Mouse (Mus musculus): Measurements from ENCODE around the gene Socs3. TPM values are rescaled to one million over a fixed set of nuclear protein-coding genes. Genes with fewer than 3 reads are reported as not detected.

The Socs3 gene
- polyA plus RNA-seq, 1 experiment from 2014 or later: 7.2 TPM

- H3K4me1 ChIP-seq (ENCODE audit: control insufficient read depth, insufficient read depth, low read length): peaks cover 49% of the 10 kb centered on the region
- ATAC-seq: peak; percentile 43; the same call in 1 of the 2 replicates
- H3K4me2 ChIP-seq (ENCODE audit: low read length): peak overlapping the region; percentile 81
- peak overlapping the region; percentile 41 for H3K4me3 ChIP-seq (ENCODE audit: low read depth, low read length)
- H3K9ac ChIP-seq (ENCODE audit: low read depth, low read length): peak overlapping the region; percentile 57
- H3K9me3 ChIP-seq (replicated peaks; ENCODE audit: control insufficient read depth, low read length, poor library complexity, severe bottlenecking): no peaks in the 10 kb centered on the region
- no peaks in the 10 kb centered on the region for H3K36me3 ChIP-seq (ENCODE audit: control insufficient read depth, insufficient read depth, low read length)
- WGBS: 5% methylated on average over 9 of the region's 9 CpGs
- H3K27me3 ChIP-seq (ENCODE audit: control insufficient read depth, insufficient read depth, low read depth, low read length): peaks cover 6% of the 10 kb centered on the region
- no peak overlapping the region for H3K27ac ChIP-seq (ENCODE audit: low read length)
Observed at GRCm38 (mm10) chr11:117963872-117964271, 6.0 kb downstream of the Socs3 start.

DNA sequence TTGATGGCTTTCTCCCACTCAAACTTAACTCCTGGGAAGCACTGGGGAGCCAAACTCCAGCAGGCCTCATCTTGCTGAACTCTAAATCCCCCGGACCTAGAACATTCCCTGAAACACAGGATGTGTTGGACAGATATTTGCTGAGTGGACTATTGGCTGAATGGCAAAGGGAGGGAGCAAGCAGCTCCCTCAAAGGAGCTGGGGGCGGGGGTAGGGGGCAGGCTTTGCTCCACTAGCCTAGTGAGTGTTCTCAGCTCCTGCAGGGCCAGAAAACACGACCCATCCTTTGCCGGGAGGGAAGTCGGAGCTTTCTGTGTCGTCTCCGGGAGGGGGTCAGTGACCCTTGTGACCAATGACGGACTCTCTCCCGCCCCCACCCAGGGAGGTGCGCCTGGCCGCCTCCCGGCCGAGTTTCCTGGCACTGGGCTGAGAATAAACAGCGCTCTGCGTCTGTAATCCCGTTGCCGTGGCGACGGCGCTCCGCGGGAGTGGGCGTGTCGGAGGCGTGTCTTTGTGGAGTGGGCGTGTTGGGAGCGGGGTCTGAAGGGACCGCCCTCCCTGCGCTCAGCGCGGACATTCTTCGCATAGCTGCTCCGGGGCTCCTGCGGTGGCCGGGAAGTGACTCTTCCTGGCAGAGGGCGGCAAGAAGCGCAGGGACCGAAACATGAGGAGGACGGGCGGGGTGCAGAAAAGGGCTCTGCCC lies 6.6 kb downstream of the Socs3 start:
- Histone ChIP-seq H3K4me3 (ENCODE audit: low read depth, low read length) (peak overlapping the region; percentile 41), H3K4me1 (ENCODE audit: control insufficient read depth, insufficient read depth, low read length) (peaks cover 44% of the 10 kb centered on the region), H3K9ac (ENCODE audit: low read depth, low read length) (peak overlapping the region; percentile 57), H3K9me3 (replicated peaks; ENCODE audit: control insufficient read depth, low read length, poor library complexity, severe bottlenecking) (no peaks in the 10 kb centered on the region), H3K27me3 (ENCODE audit: control insufficient read depth, insufficient read depth, low read depth, low read length) (peaks cover 6% of the 10 kb centered on the region), H3K4me2 (ENCODE audit: low read length) (peak overlapping the region; percentile 81), H3K36me3 (ENCODE audit: control insufficient read depth, insufficient read depth, low read length) (no peaks in the 10 kb centered on the region), H3K27ac (ENCODE audit: low read length) (peak overlapping the region; percentile 64)
- peak; percentile 90 for ATAC-seq
- under 1% methylated on average over 40 of the region's 40 CpGs for WGBS

DNA sequence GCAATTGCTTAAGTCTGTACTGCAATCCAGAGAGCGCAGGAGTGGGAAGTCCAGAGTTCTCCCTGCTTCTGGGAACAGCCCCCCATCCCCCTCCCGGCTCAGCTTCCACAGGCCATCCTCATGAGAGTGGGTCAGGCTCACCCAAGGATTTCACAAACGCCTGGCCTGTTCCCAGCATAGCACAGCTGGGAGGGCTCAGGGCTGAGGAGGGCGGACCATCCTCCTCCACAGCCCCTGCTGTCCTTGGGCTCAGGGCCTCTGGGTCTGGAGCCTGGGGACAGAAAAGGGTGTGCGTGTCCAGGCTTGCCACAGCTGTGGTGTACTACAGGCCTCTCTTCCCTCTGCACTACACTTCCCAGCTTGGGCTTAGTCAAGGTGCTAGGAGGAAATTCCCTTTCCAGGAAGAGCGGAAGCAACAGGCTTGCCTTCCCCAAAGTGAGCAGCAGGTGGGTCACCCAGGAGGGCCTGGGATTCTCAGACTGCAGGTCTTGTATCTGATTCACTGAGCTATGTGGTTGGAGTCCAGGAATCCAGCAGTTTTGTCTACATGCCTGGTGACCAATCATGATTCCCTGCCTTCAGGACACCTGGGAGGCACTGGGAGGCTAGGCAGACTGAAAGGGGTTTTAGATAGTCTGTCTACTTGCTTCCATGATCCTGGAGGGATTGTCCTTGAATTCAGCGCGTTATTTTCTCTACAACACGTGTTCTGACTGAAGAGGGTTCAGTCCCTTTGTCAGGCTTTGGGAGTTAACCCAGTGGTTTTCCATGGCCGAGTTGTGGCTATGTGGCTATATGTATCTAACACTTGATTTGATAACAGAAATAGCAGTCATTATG lies 7.4 kb downstream of the Socs3 start:
- Histone ChIP-seq H3K4me1 (ENCODE audit: control insufficient read depth, insufficient read depth, low read length) (peaks cover 37% of the 10 kb centered on the region), H3K36me3 (ENCODE audit: control insufficient read depth, insufficient read depth, low read length) (no peaks in the 10 kb centered on the region), H3K27ac (ENCODE audit: low read length) (peak overlapping the region; percentile 64), H3K4me2 (ENCODE audit: low read length) (no peak overlapping the region), H3K27me3 (ENCODE audit: control insufficient read depth, insufficient read depth, low read depth, low read length) (peaks cover 6% of the 10 kb centered on the region), H3K9me3 (replicated peaks; ENCODE audit: control insufficient read depth, low read length, poor library complexity, severe bottlenecking) (no peaks in the 10 kb centered on the region), H3K9ac (ENCODE audit: low read depth, low read length) (no peak overlapping the region; the same call in 1 of the 2 replicates), H3K4me3 (ENCODE audit: low read depth, low read length) (no peak overlapping the region)
- 33% methylated on average over 10 of the region's 10 CpGs for WGBS
- ATAC-seq: no peak

DNA sequence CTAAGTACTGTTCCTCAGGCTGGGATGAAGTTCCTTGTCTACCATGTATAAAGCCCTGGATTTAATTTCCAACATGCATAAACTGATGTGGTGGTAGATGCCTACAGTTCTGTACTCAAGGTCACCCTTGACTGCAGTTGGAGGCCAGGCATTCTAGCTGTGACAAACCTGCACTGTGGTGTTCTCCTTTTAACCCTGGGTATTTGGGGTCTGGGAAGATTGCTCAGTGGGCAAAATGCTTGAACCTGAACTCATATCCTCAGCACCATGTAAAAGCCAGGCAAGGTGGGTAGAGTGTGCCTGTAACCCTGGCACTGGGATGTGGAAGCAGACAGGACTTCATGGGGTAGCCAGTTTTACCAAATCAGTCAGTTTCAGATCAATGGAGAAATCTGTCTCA lies 9.2 kb downstream of the Socs3 start:
- no peaks in the 10 kb centered on the region for H3K27me3 ChIP-seq (ENCODE audit: control insufficient read depth, insufficient read depth, low read depth, low read length)
- no peak overlapping the region for H3K9ac ChIP-seq (ENCODE audit: low read depth, low read length)
- ATAC-seq: no peak
- H3K4me2 ChIP-seq (ENCODE audit: low read length): no peak overlapping the region
- no peak overlapping the region for H3K27ac ChIP-seq (ENCODE audit: low read length)
- peaks cover 22% of the 10 kb centered on the region for H3K4me1 ChIP-seq (ENCODE audit: control insufficient read depth, insufficient read depth, low read length)
- H3K36me3 ChIP-seq (ENCODE audit: control insufficient read depth, insufficient read depth, low read length): no peaks in the 10 kb centered on the region
- no peak overlapping the region for H3K4me3 ChIP-seq (ENCODE audit: low read depth, low read length)
- no peaks in the 10 kb centered on the region for H3K9me3 ChIP-seq (replicated peaks; ENCODE audit: control insufficient read depth, low read length, poor library complexity, severe bottlenecking)

GRCm38 (mm10) chr11:117959741-117960381 lies 10.0 kb downstream of the Socs3 start:
- H3K27ac ChIP-seq (ENCODE audit: low read length): no peak overlapping the region
- 61% methylated on average over 17 of the region's 17 CpGs for WGBS
- no peaks in the 10 kb centered on the region for H3K27me3 ChIP-seq (ENCODE audit: control insufficient read depth, insufficient read depth, low read depth, low read length)
- no peak overlapping the region for H3K9ac ChIP-seq (ENCODE audit: low read depth, low read length)
- H3K4me2 ChIP-seq (ENCODE audit: low read length): no peak overlapping the region
- no peaks in the 10 kb centered on the region for H3K36me3 ChIP-seq (ENCODE audit: control insufficient read depth, insufficient read depth, low read length)
- H3K9me3 ChIP-seq (replicated peaks; ENCODE audit: control insufficient read depth, low read length, poor library complexity, severe bottlenecking): no peaks in the 10 kb centered on the region
- no peak overlapping the region for H3K4me3 ChIP-seq (ENCODE audit: low read depth, low read length)
- ATAC-seq: no peak
- H3K4me1 ChIP-seq (ENCODE audit: control insufficient read depth, insufficient read depth, low read length): peaks cover 20% of the 10 kb centered on the region

DNA sequence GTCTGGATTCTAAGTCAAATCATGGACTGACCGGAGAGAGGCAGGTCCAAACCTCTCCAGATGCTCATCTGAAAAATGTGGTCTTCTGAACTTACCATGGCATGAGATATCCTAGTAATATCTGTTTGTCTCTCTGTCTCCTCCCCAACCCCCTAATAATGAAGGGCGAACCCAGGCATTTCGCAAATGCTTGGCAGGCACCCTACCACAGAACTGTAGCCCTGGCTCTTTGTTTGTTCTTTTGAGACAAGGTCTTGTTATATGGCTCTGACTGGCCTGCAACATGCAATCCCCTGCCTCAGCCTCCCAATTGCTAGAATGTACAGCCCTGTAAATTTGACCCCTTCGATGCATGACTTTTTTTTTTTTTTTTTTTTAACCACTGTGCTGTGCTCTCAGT lies 10.7 kb downstream of the Socs3 start:
- no peaks in the 10 kb centered on the region for H3K36me3 ChIP-seq (ENCODE audit: control insufficient read depth, insufficient read depth, low read length)
- peaks cover 20% of the 10 kb centered on the region for H3K4me1 ChIP-seq (ENCODE audit: control insufficient read depth, insufficient read depth, low read length)
- no peaks in the 10 kb centered on the region for H3K27me3 ChIP-seq (ENCODE audit: control insufficient read depth, insufficient read depth, low read depth, low read length)
- no peak overlapping the region for H3K4me3 ChIP-seq (ENCODE audit: low read depth, low read length)
- no peak overlapping the region for H3K9ac ChIP-seq (ENCODE audit: low read depth, low read length)
- no peaks in the 10 kb centered on the region for H3K9me3 ChIP-seq (replicated peaks; ENCODE audit: control insufficient read depth, low read length, poor library complexity, severe bottlenecking)
- no peak for ATAC-seq
- WGBS: 94% methylated on average over 4 of the region's 4 CpGs
- H3K4me2 ChIP-seq (ENCODE audit: low read length): no peak overlapping the region
- no peak overlapping the region for H3K27ac ChIP-seq (ENCODE audit: low read length)

DNA sequence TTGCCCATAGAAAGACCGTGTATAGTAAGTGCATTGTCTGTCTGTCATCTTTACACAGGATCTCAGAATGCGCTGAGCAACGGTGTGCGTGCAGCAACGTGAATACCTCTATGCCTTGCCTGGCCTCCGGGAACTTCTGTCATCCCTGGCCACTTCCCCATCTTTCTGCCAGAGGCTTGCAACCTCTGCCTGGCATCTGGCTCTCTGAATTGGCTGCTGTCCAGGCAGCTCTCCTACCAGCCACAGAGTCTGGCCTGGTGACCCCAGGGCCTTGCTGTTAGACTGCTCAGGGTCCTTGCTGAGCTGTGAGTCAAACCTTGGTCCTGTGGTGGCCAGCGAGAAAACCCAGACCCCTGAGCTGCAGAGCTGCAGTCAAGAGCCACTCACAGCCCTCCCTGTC lies 11.7 kb downstream of the Socs3 start:
- no peak overlapping the region for H3K27ac ChIP-seq (ENCODE audit: low read length)
- H3K4me2 ChIP-seq (ENCODE audit: low read length): no peak overlapping the region
- H3K36me3 ChIP-seq (ENCODE audit: control insufficient read depth, insufficient read depth, low read length): no peaks in the 10 kb centered on the region
- H3K27me3 ChIP-seq (ENCODE audit: control insufficient read depth, insufficient read depth, low read depth, low read length): no peaks in the 10 kb centered on the region
- no peak overlapping the region for H3K9ac ChIP-seq (ENCODE audit: low read depth, low read length)
- 69% methylated on average over 7 of the region's 7 CpGs for WGBS
- no peak for ATAC-seq
- H3K9me3 ChIP-seq (replicated peaks; ENCODE audit: control insufficient read depth, low read length, poor library complexity, severe bottlenecking): no peaks in the 10 kb centered on the region
- peaks cover 13% of the 10 kb centered on the region for H3K4me1 ChIP-seq (ENCODE audit: control insufficient read depth, insufficient read depth, low read length)
- no peak overlapping the region for H3K4me3 ChIP-seq (ENCODE audit: low read depth, low read length)

DNA sequence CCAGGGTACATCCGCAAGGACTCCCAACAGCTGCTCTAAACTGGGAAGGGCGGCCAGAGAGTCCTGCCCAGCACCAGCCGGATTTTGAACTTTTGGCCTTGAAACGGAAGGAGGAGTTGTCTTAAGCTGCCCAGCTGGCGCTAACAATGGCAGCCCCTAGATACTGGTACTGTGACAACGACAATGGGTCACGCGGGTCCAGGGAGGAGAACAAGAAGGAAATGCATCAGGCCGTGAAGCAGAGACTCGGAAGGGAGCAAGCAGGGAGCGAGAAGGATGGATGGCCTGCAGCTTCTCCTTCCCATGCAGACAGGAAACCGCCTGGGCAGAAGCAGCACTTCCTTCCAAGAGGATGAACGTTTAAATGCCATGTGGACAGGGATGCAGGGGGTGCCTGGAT lies 14.2 kb downstream of the Socs3 start:
- no peak for ATAC-seq
- no peaks in the 10 kb centered on the region for H3K36me3 ChIP-seq (ENCODE audit: control insufficient read depth, insufficient read depth, low read length)
- no peak overlapping the region for H3K9ac ChIP-seq (ENCODE audit: low read depth, low read length)
- H3K27me3 ChIP-seq (ENCODE audit: control insufficient read depth, insufficient read depth, low read depth, low read length): 0 out of 2 replicates have a peak, but pooled peaks cover 5% of the 10 kb centered on the region
- H3K9me3 ChIP-seq (replicated peaks; ENCODE audit: control insufficient read depth, low read length, poor library complexity, severe bottlenecking): no peaks in the 10 kb centered on the region
- H3K4me2 ChIP-seq (ENCODE audit: low read length): no peak overlapping the region
- no peaks in the 10 kb centered on the region for H3K4me1 ChIP-seq (ENCODE audit: control insufficient read depth, insufficient read depth, low read length)
- no peak overlapping the region for H3K27ac ChIP-seq (ENCODE audit: low read length)
- WGBS: 56% methylated on average over 13 of the region's 13 CpGs
- no peak overlapping the region for H3K4me3 ChIP-seq (ENCODE audit: low read depth, low read length)

GRCm38 (mm10) chr11:117954819-117955218 lies 15.0 kb downstream of the Socs3 start:
- Histone ChIP-seq H3K4me3 (ENCODE audit: low read depth, low read length) (no peak overlapping the region), H3K4me1 (ENCODE audit: control insufficient read depth, insufficient read depth, low read length) (peaks cover under 1% of the 10 kb centered on the region; the same call in 1 of the 2 replicates), H3K4me2 (ENCODE audit: low read length) (no peak overlapping the region), H3K36me3 (ENCODE audit: control insufficient read depth, insufficient read depth, low read length) (no peaks in the 10 kb centered on the region), H3K9ac (ENCODE audit: low read depth, low read length) (no peak overlapping the region), H3K9me3 (replicated peaks; ENCODE audit: control insufficient read depth, low read length, poor library complexity, severe bottlenecking) (no peaks in the 10 kb centered on the region), H3K27me3 (ENCODE audit: control insufficient read depth, insufficient read depth, low read depth, low read length) (0 out of 2 replicates have a peak, but pooled peaks cover 5% of the 10 kb centered on the region), H3K27ac (ENCODE audit: low read length) (no peak overlapping the region)
- 77% methylated on average over 9 of the region's 9 CpGs for WGBS
- ATAC-seq: no peak
